Mouse (Mus musculus) hematopoietic multipotent progenitor cell, adult 10-12 weeks (in vitro differentiated cells): Measurements from ENCODE around the gene Rasgrp3. TPM values are rescaled to one million over a fixed set of nuclear protein-coding genes. Genes with fewer than 3 reads are reported as not detected.

Source experiments
- polyA plus RNA-seq: library from polyadenylated mRNA; stranded (reverse); fragments of >175 nt; gene quantifications from 2 replicates; pipeline ENCODE4 v1.2.3, GENCODE M21; 2012; ENCODE audit warnings: low replicate concordance

The Rasgrp3 gene
- polyA plus RNA-seq: 5.1 and 16.2 TPM in 2 replicates

GRCm38 (mm10) chr17:75435599-75435998 lies at the start of gene Rasgrp3:
Rasgrp3 (plus strand) TSS chr17:75435896.

DNA sequence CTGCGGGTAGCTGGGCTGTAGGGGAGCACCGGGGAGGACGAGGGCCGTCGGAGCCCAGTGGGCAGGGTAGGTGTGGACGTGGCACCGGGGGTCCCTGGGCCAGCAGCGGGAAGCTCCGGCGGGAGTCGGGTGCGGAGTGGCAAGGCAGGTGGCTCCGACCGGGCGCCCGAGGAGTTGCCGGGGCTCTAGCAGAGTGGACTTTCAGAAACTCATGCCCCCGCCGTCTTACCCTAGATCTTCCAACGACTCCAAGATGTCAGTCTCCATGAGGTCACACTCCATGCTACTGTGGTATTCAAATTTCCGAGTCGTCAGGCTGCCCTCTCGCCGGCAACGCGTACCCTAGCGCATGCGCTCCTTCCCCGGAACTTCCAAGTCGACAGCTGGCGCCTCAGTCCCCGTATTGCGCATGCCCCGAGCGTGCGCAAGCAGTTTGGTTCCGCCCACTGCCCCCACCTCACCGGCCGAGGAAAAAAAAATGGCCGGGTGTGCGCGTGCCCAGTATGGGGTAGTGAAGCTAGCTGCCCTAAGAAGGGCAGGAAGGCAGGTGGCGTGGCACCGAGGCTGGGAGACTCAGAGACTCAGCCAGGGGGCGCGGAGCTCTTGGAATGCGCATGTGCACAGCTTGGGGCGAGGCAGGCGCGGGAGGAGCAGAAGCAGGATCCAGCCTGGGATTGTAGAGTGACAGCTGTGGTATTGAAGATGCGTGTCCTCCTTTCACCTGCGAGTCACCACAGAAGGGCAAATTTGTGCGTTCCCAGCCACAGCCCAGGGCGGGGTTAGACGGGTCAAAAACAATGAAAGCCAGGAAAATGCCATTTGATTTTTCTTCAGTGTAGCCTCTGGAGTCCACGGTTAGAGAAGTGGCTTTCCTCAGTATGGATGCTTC lies 116.1 kb downstream of the Rasgrp3 start, which contains the start of gene Fam98a:
Fam98a (minus strand) TSS at position 435 of the 889 bp plus-strand sequence.

Other genes starting within 250 kb of the Rasgrp3 start
- gene Fam98a, start 116.0 kb downstream of the Rasgrp3 start, polyA plus RNA-seq: 9.4 and 10.4 TPM in 2 replicates